Mouse (Mus musculus) gastrocnemius, adult 2 months (tissue): ENCODE measurements at regions not wholly inside any gene's neighbourhood (a gene's known extent, or its start where the extent isn't known, plus 50 kb on each side); places are given as distances from the start of the nearest gene placed in this dataset.
"Not testable (repeated sequence)": the region's sequence is repeated elsewhere in the genome, so short reads cannot be mapped to it uniquely, and the experiment has no call there.

Source experiments
- DNase-seq: peaks from one replicate; pipeline ENCODE4 v3.0.0; 2022
- H3K27ac ChIP-seq: fragments of 200-600 bp; 2 replicates; pipeline ENCODE4 v1.8.1; 2022; ENCODE audit warnings: mild to moderate bottlenecking
- H3K4me3 ChIP-seq: fragments of 200-600 bp; 2 replicates; pipeline ENCODE4 v1.8.1; 2022; ENCODE audit warnings: mild to moderate bottlenecking, moderate library complexity
- CTCF ChIP-seq: fragments of 200-600 bp; IDR thresholded peaks from 2 replicates; pipeline ENCODE4 v1.8.1; 2022; ENCODE audit warnings: antibody characterized with exemption, mild to moderate bottlenecking, moderate library complexity
- intact Hi-C: fragments of 180-260 bp; cut with DNase I; formaldehyde crosslinking; loops from one replicate; pipeline ENCODE4 v1.15.1; 2025

- intact Hi-C loops, DNase-seq, H3K4me3 ChIP-seq, H3K27ac ChIP-seq: not testable (repeated sequence)
Measured at GRCm38 (mm10) chr7:62572316-62572715, 108.0 kb upstream of the Peg12 start.

- H3K4me3 ChIP-seq = no peak overlapping the region
- TF ChIP-seq CTCF = no peak
Measured at GRCm38 (mm10) chr7:62571759-62572158, 107.4 kb upstream of the Peg12 start.

GRCm38 (mm10) chr7:62542187-62542586 is 77.9 kb upstream of the Peg12 start:
- TF ChIP-seq CTCF = peak; percentile 23; the same call in 1 of the 2 replicates
- intact Hi-C loops = no loop called here
- no peak overlapping the region for H3K4me3 ChIP-seq
- no peak for DNase-seq
- no peak overlapping the region for H3K27ac ChIP-seq

More at GRCm38 (mm10) chr7:62571759-62572158, 107.4 kb upstream of the Peg12 start:
- no peak overlapping the region for H3K27ac ChIP-seq
- intact Hi-C loops = no loop called here
- no peak for DNase-seq
